Mouse (Mus musculus): ENCODE measurements around the gene March2. TPM values are rescaled to one million over a fixed set of nuclear protein-coding genes. Genes with fewer than 3 reads are reported as not detected.

March2 gene
- polyA plus RNA-seq, 1 experiment = 17.1 TPM

DNA sequence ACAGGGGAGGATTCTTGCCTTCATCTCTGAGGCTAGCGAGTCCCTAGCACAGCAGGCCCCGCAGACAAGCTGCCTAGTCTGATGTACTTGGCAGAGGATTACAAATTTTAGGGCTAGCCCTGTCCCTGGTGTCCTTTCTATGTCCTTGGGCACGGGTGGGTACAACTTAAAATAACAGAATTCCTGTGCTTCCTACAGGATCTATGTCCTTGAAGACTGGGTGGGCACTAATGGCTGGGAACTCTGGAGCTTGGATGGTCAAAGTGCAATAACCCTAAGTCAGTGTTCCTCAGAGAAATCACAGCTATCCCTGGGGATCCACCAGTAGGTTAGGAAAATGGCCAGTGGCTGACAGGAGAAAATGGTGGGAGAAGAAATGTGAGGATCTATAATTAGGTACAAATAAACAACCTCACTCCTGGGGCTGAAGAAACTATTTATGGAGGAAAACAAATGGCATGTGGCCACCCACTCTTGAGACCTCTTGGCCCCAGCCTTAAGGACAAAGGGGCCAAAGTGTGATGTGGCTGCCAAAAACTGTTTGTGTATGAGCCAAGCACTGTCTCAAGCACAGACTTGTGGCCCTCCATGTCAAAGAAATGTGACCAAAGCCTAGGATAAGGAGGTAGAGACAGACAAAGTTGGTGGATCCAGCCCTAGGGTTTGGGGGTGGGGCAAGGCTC lies 37.8 kb upstream of the March2 start:
- no peak overlapping the region for H3K27ac ChIP-seq (ENCODE audit: insufficient read depth, low read length)
- no peaks in the 10 kb centered on the region for H3K27me3 ChIP-seq (ENCODE audit: control insufficient read depth, insufficient read depth, low read length, poor library complexity, severe bottlenecking)
- no peak overlapping the region for H3K4me3 ChIP-seq (ENCODE audit: low read depth, low read length)
- H3K9me3 ChIP-seq (replicated peaks; ENCODE audit: control insufficient read depth, insufficient read depth, low read length, poor library complexity, severe bottlenecking) = no peaks in the 10 kb centered on the region
- no peaks in the 10 kb centered on the region for H3K36me3 ChIP-seq (ENCODE audit: control insufficient read depth, insufficient read depth, low read length, poor library complexity, severe bottlenecking)
- H3K9ac ChIP-seq (ENCODE audit: low read depth, poor library complexity, severe bottlenecking) = no peak overlapping the region
- TF ChIP-seq CTCF (IDR thresholded peaks at IDR 0.05; ENCODE audit: low read depth, low read length) (no peak), EP300 (IDR thresholded peaks at IDR 0.05; ENCODE audit: insufficient read depth, low read depth, low read length) (no peak)
- H3K4me1 ChIP-seq (ENCODE audit: control insufficient read depth, insufficient read depth, low read length) = peaks cover 5% of the 10 kb centered on the region

DNA sequence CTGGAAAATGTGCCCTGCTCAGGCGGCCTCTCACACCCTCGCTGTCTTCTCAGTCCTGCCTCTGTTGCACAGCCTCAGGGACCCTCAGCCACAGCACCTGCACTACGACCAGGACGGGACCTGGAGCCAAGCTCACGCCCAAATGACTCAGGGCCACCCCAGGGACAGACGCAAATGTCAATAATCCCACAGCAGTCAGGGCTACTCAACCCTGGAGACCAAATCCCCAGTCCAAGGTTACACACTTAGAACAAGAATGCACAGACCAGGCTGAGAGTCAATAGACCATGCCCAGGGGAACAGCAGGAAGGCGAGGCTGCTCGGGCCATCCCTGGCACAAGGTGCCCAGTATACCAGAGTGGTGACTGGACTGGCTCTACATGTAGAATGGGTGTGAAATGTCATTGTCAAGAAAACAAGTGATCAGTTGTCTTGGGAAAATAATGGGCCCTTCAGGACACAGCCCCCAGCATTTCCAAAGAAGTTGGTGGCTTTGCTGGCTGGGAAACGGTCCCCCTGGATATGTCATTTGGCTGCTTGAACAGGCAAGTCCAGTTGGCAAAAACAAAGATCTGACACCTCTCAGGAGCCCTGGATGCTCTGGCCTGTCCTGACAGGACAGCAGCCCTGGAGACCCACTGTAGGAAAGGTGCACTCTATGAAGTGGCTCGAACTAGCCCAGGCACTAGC lies 37.1 kb upstream of the March2 start:
- H3K4me1 ChIP-seq (ENCODE audit: control insufficient read depth, insufficient read depth, low read length) = peaks cover 5% of the 10 kb centered on the region
- no peak overlapping the region for H3K27ac ChIP-seq (ENCODE audit: insufficient read depth, low read length)
- H3K4me3 ChIP-seq (ENCODE audit: low read depth, low read length) = no peak overlapping the region
- no peaks in the 10 kb centered on the region for H3K36me3 ChIP-seq (ENCODE audit: control insufficient read depth, insufficient read depth, low read length, poor library complexity, severe bottlenecking)
- H3K27me3 ChIP-seq (ENCODE audit: control insufficient read depth, insufficient read depth, low read length, poor library complexity, severe bottlenecking) = no peaks in the 10 kb centered on the region
- no peaks in the 10 kb centered on the region for H3K9me3 ChIP-seq (replicated peaks; ENCODE audit: control insufficient read depth, insufficient read depth, low read length, poor library complexity, severe bottlenecking)
- TF ChIP-seq POLR2A (IDR thresholded peaks at IDR 0.05; ENCODE audit: insufficient read depth, low read length) (no peak), CTCF (IDR thresholded peaks at IDR 0.05; ENCODE audit: low read depth, low read length) (no peak), EP300 (IDR thresholded peaks at IDR 0.05; ENCODE audit: insufficient read depth, low read depth, low read length) (no peak)
- no peak overlapping the region for H3K9ac ChIP-seq (ENCODE audit: low read depth, poor library complexity, severe bottlenecking)

DNA sequence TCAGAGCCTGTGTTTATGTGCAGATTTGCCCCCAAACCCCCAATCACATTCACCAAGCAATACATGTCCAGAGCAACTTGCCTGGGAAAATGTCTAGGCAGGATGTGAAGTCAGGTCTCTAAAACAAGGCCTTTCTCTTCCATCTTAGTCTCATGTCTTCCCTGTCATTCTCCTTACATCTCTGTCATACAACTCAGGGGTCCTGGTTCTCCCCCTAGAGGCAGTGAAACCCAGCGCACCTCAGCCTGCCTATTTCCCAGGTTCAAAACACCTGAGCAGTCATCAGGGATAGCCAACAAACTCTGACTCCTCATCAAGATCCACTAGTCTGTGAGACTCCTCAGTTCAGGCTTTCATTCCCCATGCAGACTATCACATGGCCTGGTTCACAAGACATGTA lies 36.2 kb upstream of the March2 start:
- no peaks in the 10 kb centered on the region for H3K9me3 ChIP-seq (replicated peaks; ENCODE audit: control insufficient read depth, insufficient read depth, low read length, poor library complexity, severe bottlenecking)
- no peak overlapping the region for H3K4me3 ChIP-seq (ENCODE audit: low read depth, low read length)
- TF ChIP-seq CTCF (IDR thresholded peaks at IDR 0.05; ENCODE audit: low read depth, low read length) (peak; percentile 43), EP300 (IDR thresholded peaks at IDR 0.05; ENCODE audit: insufficient read depth, low read depth, low read length) (no peak)
- H3K27ac ChIP-seq (ENCODE audit: insufficient read depth, low read length) = no peak overlapping the region
- peaks cover 5% of the 10 kb centered on the region for H3K4me1 ChIP-seq (ENCODE audit: control insufficient read depth, insufficient read depth, low read length)
- no peaks in the 10 kb centered on the region for H3K27me3 ChIP-seq (ENCODE audit: control insufficient read depth, insufficient read depth, low read length, poor library complexity, severe bottlenecking)
- H3K36me3 ChIP-seq (ENCODE audit: control insufficient read depth, insufficient read depth, low read length, poor library complexity, severe bottlenecking) = peaks cover 3% of the 10 kb centered on the region; the same call in 1 of the 2 replicates
- no peak overlapping the region for H3K9ac ChIP-seq (ENCODE audit: low read depth, poor library complexity, severe bottlenecking)

DNA sequence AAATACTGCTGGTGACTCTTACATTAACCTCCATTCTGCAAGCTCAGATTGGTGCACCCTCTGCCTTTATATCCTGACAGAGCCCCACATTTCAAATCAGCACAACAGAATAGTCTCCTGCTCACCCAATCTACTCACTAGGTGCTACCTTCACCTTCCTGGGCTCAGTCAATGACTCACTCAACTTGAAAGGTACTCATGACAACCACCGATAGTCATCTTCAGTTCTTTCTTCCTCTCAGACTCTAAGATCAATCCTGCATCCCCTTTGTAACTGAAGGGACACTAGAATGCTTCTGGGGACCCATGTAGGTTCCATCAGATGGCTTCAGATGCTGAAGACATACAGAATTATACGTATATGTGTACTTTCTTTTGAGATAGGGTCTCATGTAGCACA lies 33.8 kb upstream of the March2 start:
- no peaks in the 10 kb centered on the region for H3K27me3 ChIP-seq (ENCODE audit: control insufficient read depth, insufficient read depth, low read length, poor library complexity, severe bottlenecking)
- H3K36me3 ChIP-seq (ENCODE audit: control insufficient read depth, insufficient read depth, low read length, poor library complexity, severe bottlenecking) = peaks cover 14% of the 10 kb centered on the region
- no peak for TF ChIP-seq CTCF (IDR thresholded peaks at IDR 0.05; ENCODE audit: low read depth, low read length)
- TF ChIP-seq POLR2A (IDR thresholded peaks at IDR 0.05; ENCODE audit: insufficient read depth, low read length) = no peak
- no peak for TF ChIP-seq EP300 (IDR thresholded peaks at IDR 0.05; ENCODE audit: insufficient read depth, low read depth, low read length)
- no peak overlapping the region for H3K9ac ChIP-seq (ENCODE audit: low read depth, poor library complexity, severe bottlenecking)
- peaks cover 5% of the 10 kb centered on the region for H3K4me1 ChIP-seq (ENCODE audit: control insufficient read depth, insufficient read depth, low read length)
- no peak overlapping the region for H3K27ac ChIP-seq (ENCODE audit: insufficient read depth, low read length)
- H3K9me3 ChIP-seq (replicated peaks; ENCODE audit: control insufficient read depth, insufficient read depth, low read length, poor library complexity, severe bottlenecking) = no peaks in the 10 kb centered on the region
- no peak overlapping the region for H3K4me3 ChIP-seq (ENCODE audit: low read depth, low read length)

DNA sequence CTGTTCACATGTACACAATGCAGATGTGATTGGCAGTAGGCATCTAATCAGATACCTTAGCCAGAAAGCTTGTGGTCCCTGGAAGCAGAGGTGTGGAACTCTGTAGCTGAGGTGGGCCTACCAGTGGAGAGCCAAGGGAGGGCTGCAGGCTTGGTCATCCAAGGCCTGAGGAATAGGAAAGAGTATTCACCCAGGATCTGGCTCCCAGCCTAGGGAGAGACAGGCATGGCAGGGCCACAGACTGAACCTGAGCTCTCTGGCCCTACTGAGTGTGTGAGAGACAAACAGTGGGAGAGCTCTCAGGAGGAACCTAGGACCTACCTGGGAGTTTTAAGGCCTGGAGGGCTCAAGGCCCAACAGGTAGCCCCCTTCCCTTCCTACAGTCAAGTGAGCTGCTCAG lies 32.7 kb upstream of the March2 start:
- Histone ChIP-seq H3K9me3 (replicated peaks; ENCODE audit: control insufficient read depth, insufficient read depth, low read length, poor library complexity, severe bottlenecking) (no peaks in the 10 kb centered on the region), H3K27me3 (ENCODE audit: control insufficient read depth, insufficient read depth, low read length, poor library complexity, severe bottlenecking) (no peaks in the 10 kb centered on the region), H3K4me1 (ENCODE audit: control insufficient read depth, insufficient read depth, low read length) (peaks cover 5% of the 10 kb centered on the region), H3K9ac (ENCODE audit: low read depth, poor library complexity, severe bottlenecking) (no peak overlapping the region), H3K36me3 (ENCODE audit: control insufficient read depth, insufficient read depth, low read length, poor library complexity, severe bottlenecking) (peaks cover 14% of the 10 kb centered on the region), H3K27ac (ENCODE audit: insufficient read depth, low read length) (no peak overlapping the region), H3K4me3 (ENCODE audit: low read depth, low read length) (no peak overlapping the region)
- TF ChIP-seq POLR2A (IDR thresholded peaks at IDR 0.05; ENCODE audit: insufficient read depth, low read length) (no peak), EP300 (IDR thresholded peaks at IDR 0.05; ENCODE audit: insufficient read depth, low read depth, low read length) (no peak), CTCF (IDR thresholded peaks at IDR 0.05; ENCODE audit: low read depth, low read length) (no peak)

DNA sequence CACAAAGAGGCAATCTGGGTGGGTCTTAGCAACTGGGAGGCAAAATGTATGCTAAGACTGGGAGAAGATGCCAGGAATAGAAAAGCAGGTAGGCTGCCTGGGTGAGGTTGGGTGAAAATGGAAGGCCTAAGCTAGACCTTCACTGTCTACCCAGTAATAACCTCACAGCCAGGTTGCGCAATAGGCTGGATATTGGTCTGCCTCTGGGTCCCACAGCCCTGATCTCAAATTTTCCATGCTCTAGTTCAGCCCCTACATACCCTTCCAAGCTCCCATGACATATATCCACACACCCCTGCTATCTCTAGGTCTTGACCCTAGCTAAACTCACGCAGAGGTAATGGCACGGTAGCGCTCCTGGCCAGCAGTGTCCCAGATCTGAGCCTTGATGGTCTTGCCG lies 31.0 kb upstream of the March2 start:
- H3K4me1 ChIP-seq (ENCODE audit: control insufficient read depth, insufficient read depth, low read length) = no peaks in the 10 kb centered on the region
- no peak overlapping the region for H3K9ac ChIP-seq (ENCODE audit: low read depth, poor library complexity, severe bottlenecking)
- TF ChIP-seq EP300 (IDR thresholded peaks at IDR 0.05; ENCODE audit: insufficient read depth, low read depth, low read length) (no peak), POLR2A (IDR thresholded peaks at IDR 0.05; ENCODE audit: insufficient read depth, low read length) (no peak), CTCF (IDR thresholded peaks at IDR 0.05; ENCODE audit: low read depth, low read length) (no peak)
- H3K9me3 ChIP-seq (replicated peaks; ENCODE audit: control insufficient read depth, insufficient read depth, low read length, poor library complexity, severe bottlenecking) = 0 out of 2 replicates have a peak, but pooled peaks cover 3% of the 10 kb centered on the region
- H3K4me3 ChIP-seq (ENCODE audit: low read depth, low read length) = no peak overlapping the region
- H3K27ac ChIP-seq (ENCODE audit: insufficient read depth, low read length) = no peak overlapping the region
- H3K36me3 ChIP-seq (ENCODE audit: control insufficient read depth, insufficient read depth, low read length, poor library complexity, severe bottlenecking) = peaks cover 22% of the 10 kb centered on the region
- no peaks in the 10 kb centered on the region for H3K27me3 ChIP-seq (ENCODE audit: control insufficient read depth, insufficient read depth, low read length, poor library complexity, severe bottlenecking)
